Mouse (Mus musculus) small intestine, adult 2 months (tissue): ENCODE data around the gene Dyrk1a. TPM values are rescaled to one million over a fixed set of nuclear protein-coding genes. Genes with fewer than 3 reads are reported as not detected.

Experiments
- H3K27ac ChIP-seq: fragments of 200-500 bp; 2 replicates; pipeline ENCODE4 v1.5.1; 2012; ENCODE audit warnings: low read depth, low read length, control low read depth, inconsistent platforms; ENCODE audit not compliant: insufficient read depth
- H3K27me3 ChIP-seq: fragments of 200-500 bp; 2 replicates; pipeline ENCODE4 v1.6.1; 2012; ENCODE audit warnings: mild to moderate bottlenecking, moderate library complexity, low read length, inconsistent platforms; ENCODE audit not compliant: control insufficient read depth, insufficient read depth
- H3K36me3 ChIP-seq: fragments of 200-500 bp; 2 replicates; pipeline ENCODE4 v1.6.1; 2012; ENCODE audit warnings: mild to moderate bottlenecking, low read length, control low read depth, inconsistent platforms; ENCODE audit not compliant: control insufficient read depth, insufficient read depth
- H3K4me1 ChIP-seq: fragments of 200-500 bp; 2 replicates; pipeline ENCODE4 v1.6.1; 2012; ENCODE audit warnings: low read length, inconsistent platforms, mixed read lengths; ENCODE audit not compliant: control insufficient read depth, insufficient read depth, insufficient read length
- H3K4me3 ChIP-seq: fragments of 200-500 bp; 2 replicates; pipeline ENCODE4 v1.5.1; 2012; ENCODE audit warnings: low read depth, mild to moderate bottlenecking, control low read depth, inconsistent platforms, low read length, moderate library complexity
- CTCF ChIP-seq: fragments of 200-500 bp; IDR thresholded peaks from 2 replicates; pipeline ENCODE4 v1.5.1; 2012; ENCODE audit warnings: low read depth, mild to moderate bottlenecking, control low read depth, inconsistent platforms, low read length, moderate library complexity, mixed read lengths; ENCODE audit not compliant: insufficient replicate concordance, insufficient read length; ENCODE audit errors: extremely low read depth
- POLR2A ChIP-seq: fragments of 200-500 bp; IDR thresholded peaks from 2 replicates; pipeline ENCODE4 v1.6.1; 2012; ENCODE audit warnings: low read depth, mild to moderate bottlenecking, control low read depth, inconsistent platforms, low read length, moderate library complexity
- WGBS: fragments of 180-500 bp; shearing (Covaris S2); methylation state at CpG from one replicate; pipeline ENCODE4 v1.1.7; 2018; 5-methylcytosine and 5-hydroxymethylcytosine counted together
- polyA plus RNA-seq: library from polyadenylated mRNA; depleted of rRNA; stranded (reverse); fragments of >200 nt; gene quantifications from 2 replicates; pipeline ENCODE4 v1.2.3, GENCODE M21; 2012

Dyrk1a gene
- polyA plus RNA-seq, 1 experiment, result 32.1 TPM

DNA sequence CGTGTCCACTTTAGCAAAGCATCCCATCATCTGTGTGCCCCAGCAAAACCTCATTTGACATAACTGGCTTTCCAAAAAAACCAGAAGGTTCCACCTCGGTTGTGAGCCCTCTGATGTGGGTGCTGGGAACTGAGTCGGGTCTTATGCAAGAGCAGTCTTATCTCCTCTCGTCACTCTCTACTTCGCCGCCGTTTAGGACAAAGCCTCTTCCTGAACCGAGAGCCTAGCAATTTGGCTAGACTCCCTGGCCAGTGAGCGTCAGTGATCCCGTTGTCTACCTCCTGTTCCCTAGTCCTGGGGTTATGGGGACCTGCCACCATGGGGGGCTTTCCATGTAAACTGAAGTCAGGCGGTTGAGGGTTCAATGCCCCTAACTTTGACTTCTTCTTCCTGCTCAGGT lies 147.2 kb downstream of the Dyrk1a start:
- peaks cover 4% of the 10 kb centered on the region; the same call in 1 of the 2 replicates for H3K4me1 ChIP-seq
- no peak for TF ChIP-seq CTCF
- TF ChIP-seq POLR2A, result no peak
- WGBS, result 92% methylated on average over 11 of the region's 11 CpGs
- no peaks in the 10 kb centered on the region for H3K27me3 ChIP-seq
- no peak overlapping the region for H3K27ac ChIP-seq
- no peaks in the 10 kb centered on the region for H3K36me3 ChIP-seq
- no peak overlapping the region for H3K4me3 ChIP-seq

DNA sequence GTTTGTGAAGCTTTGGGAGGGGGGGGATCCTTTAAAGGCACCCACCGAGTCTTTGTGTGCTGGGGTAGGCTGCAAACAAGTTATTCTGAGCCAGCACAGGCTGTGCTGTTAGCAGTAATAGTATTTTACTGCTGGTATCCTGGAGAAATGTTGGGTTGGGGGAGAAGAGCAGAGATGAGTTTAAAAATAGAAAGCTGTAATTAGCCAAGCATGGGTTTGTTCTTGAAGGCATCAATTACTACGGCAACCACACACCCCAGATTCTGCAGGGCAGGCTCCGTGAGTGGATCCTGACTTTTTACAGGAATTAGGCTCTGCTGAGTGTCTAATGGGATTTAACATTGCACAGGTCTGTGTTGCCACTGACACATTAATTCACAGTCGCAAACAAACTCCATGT lies 149.1 kb downstream of the Dyrk1a start:
- H3K36me3 ChIP-seq, result no peaks in the 10 kb centered on the region
- H3K27ac ChIP-seq, result no peak overlapping the region
- no peaks in the 10 kb centered on the region for H3K27me3 ChIP-seq
- no peaks in the 10 kb centered on the region; the same call in 1 of the 2 replicates for H3K4me1 ChIP-seq
- no peak for TF ChIP-seq CTCF
- TF ChIP-seq POLR2A, result no peak
- 61% methylated on average over 4 of the region's 4 CpGs for WGBS
- H3K4me3 ChIP-seq, result no peak overlapping the region

DNA sequence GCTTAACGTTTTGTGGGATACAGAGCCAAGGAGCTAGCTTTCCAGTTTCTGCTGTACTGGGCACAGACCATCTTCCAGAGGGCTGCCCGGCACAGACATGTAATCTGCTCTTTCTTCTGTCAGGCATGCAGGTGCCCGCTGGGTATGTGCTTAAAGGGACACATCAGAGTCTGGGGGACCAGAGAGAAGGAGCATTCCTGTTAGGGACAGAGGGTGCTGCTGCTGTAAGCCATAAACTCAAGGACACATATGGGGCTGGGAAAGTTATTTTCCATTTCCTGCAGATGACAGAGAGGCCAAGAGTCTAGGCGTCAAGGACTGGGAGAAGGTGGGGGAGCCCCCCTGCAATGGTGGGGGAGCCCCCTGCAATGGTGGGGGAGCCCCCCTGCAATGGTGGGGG lies 149.7 kb downstream of the Dyrk1a start:
- no peaks in the 10 kb centered on the region for H3K36me3 ChIP-seq
- peaks cover 2% of the 10 kb centered on the region; the same call in 1 of the 2 replicates for H3K4me1 ChIP-seq
- no peak overlapping the region for H3K4me3 ChIP-seq
- WGBS, result 56% methylated on average over 4 of the region's 4 CpGs
- H3K27me3 ChIP-seq, result no peaks in the 10 kb centered on the region
- TF ChIP-seq POLR2A, result no peak
- TF ChIP-seq CTCF, result no peak
- H3K27ac ChIP-seq, result no peak overlapping the region

DNA sequence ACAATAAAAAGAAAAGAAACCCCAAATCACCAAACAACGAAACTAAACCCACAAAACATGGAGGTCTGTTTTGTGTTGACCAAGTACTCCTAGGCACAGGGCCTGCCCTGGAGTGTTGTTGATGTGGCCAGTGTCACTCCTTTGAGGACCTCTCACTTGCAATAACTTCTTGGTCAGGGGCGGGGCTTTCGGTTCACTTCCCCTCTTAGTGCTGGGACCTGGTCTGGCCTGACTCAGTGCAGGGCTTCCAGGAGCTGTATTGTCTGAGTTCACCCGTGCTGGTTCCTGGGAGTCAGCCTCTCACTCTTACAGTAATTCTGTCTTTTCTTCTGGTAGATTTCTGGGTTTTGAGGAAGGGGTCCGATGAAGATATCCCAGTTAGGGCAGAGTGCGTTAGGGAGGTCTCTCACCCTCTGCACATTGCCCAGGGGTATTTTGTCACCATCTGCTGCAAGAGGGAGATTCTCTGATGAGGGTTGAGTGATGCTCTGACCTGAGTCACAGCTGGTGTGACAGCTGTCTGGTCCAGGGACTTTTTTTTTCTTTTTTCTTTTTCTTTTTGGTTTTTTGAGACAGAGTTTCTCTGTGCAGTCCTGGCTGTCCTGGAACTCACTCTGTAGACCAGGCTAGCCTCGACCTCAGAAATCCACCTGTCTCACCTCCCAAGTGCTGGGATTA lies 150.8 kb downstream of the Dyrk1a start:
- TF ChIP-seq CTCF, result no peak
- no peak for TF ChIP-seq POLR2A
- Histone ChIP-seq H3K4me1 (peaks cover 7% of the 10 kb centered on the region), H3K36me3 (no peaks in the 10 kb centered on the region), H3K27me3 (no peaks in the 10 kb centered on the region), H3K4me3 (no peak overlapping the region), H3K27ac (no peak overlapping the region)
- WGBS, result 64% methylated on average over 7 of the region's 7 CpGs

DNA sequence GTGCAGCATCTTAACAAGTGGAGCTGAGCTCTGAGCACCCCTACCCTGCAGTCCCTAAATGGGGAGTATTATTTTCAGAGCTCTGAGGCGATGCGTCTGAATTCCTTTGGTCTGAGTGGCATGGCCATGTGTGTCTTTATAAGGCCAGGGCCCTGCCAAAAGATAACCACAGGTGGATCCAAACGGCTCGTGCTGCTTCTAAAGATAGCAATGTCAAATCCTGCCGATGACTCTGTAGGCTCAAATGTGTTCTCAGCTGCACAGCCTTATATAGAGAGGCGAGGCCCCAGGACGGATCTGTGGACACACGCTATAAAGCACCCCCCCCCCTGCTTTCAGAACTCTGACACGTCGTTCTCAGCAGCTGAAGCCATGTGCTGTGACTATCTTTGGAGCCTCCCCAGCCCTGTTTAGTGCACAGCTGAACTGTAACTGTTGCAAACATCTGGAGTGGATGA lies 151.8 kb downstream of the Dyrk1a start:
- no peak overlapping the region for H3K4me3 ChIP-seq
- H3K27ac ChIP-seq, result no peak overlapping the region; the same call in 1 of the 2 replicates
- H3K4me1 ChIP-seq, result peaks cover 7% of the 10 kb centered on the region
- TF ChIP-seq CTCF, result no peak
- TF ChIP-seq POLR2A, result no peak
- WGBS, result 36% methylated on average over 10 of the region's 10 CpGs
- H3K27me3 ChIP-seq, result no peaks in the 10 kb centered on the region
- no peaks in the 10 kb centered on the region for H3K36me3 ChIP-seq

DNA sequence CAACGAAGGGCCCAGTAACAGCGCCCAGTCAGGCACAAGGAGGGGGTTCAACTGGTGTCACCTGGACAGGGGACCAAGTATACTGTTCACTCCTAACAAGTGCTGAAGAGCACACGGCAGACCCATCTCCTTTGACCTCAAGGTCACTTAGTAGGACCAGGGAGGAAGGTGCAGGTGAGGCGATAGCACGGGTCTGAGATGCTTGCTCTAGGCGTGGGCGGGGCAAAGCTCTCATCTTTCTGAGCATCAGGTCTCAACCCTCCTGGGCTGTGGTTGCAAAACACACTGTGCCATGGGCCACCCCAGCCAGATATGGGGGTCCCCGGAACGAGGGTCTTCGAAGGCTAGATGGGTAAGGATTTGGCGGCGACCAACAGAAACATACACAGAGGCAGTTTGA lies 153.1 kb downstream of the Dyrk1a start:
- 71% methylated on average over 12 of the region's 12 CpGs for WGBS
- H3K27ac ChIP-seq, result no peak overlapping the region
- H3K36me3 ChIP-seq, result no peaks in the 10 kb centered on the region
- TF ChIP-seq CTCF (no peak), POLR2A (no peak)
- H3K4me3 ChIP-seq, result no peak overlapping the region
- H3K27me3 ChIP-seq, result no peaks in the 10 kb centered on the region
- H3K4me1 ChIP-seq, result peaks cover 7% of the 10 kb centered on the region

DNA sequence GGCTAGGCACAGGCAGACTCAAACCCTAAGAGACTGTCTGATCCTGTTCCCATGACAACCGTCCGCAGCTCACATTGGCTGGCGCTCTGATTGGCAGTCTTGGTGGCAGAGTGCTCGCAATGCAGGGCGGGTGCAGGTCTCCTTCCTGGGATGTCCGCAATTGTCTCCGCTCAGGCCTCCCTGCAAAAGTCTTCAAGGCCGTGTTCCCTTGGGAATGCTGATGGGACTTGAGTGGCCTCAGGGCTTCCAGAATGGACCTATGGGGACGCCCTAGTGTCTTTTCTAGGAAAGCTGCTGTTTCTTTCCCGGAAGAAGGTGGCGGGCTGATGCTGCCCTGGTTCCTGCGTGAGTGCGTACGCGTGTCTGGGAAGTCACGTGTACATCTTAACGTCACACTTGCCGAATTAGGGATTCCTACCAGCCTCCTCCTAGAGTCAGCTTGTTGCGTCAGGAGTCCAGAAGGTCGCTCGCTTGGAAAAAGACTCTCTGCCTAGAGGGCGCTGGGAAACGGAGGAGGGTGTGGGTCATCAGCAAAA lies 154.3 kb downstream of the Dyrk1a start:
- Histone ChIP-seq H3K27ac (peak overlapping the region; percentile 13; the same call in 1 of the 2 replicates), H3K4me1 (peaks cover 7% of the 10 kb centered on the region), H3K36me3 (no peaks in the 10 kb centered on the region), H3K27me3 (no peaks in the 10 kb centered on the region), H3K4me3 (peak overlapping the region; percentile 62)
- WGBS, result under 1% methylated on average over 23 of the region's 23 CpGs
- TF ChIP-seq CTCF, result no peak
- no peak; the same call in 1 of the 2 replicates for TF ChIP-seq POLR2A

DNA sequence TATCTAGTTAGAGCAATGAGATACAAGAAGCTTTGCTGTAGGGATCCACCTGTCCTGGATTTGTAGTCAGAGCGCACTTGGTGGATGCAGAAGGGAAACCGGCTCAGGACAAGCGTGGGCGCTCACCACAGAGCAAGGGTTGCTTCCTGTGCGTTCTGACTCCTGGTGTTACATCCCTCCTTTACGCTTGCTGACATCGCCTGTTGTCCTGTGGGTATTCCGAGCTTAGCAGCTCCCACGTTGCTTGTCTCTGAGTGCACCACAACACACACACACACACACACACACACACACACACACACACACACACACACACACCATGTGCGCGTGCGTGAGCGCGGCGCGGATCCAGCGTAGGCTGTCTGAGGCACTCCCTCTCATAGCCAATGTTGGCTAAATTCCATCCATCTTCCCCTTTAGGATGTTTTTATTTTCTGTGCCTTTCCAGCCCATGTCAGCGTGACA lies 155.0 kb downstream of the Dyrk1a start:
- Histone ChIP-seq H3K4me1 (peaks cover 7% of the 10 kb centered on the region), H3K27ac (peak overlapping the region; percentile 13; the same call in 1 of the 2 replicates), H3K27me3 (no peaks in the 10 kb centered on the region), H3K36me3 (no peaks in the 10 kb centered on the region), H3K4me3 (peak overlapping the region; percentile 62)
- no peak for TF ChIP-seq CTCF
- TF ChIP-seq POLR2A, result no peak
- 2% methylated on average over 18 of the region's 18 CpGs for WGBS
